Mouse (Mus musculus) midbrain, postnatal 0 days (tissue): ENCODE measurements around the gene Scimp. TPM values are rescaled to one million over a fixed set of nuclear protein-coding genes. Genes with fewer than 3 reads are reported as not detected.

ENCODE experiments used
- ATAC-seq: fragments of 200-750 bp; cut with Nextera tagmentation; 2 replicates; pipeline ENCODE4 v1.8.0; 2017; ENCODE audit warnings: moderate number of reproducible peaks, mild to moderate bottlenecking, moderate TSS enrichment, moderate library complexity; ENCODE audit not compliant: low FRiP score
- DNase-seq: peaks from one replicate; pipeline ENCODE4 v3.0.0-alpha.2; 2015; ENCODE audit warnings: low spot score
- H3K27ac ChIP-seq: fragments of 300-500 bp; sonication (generic); 2 replicates; pipeline ENCODE4 v1.5.1; 2014; ENCODE audit warnings: low read depth, mild to moderate bottlenecking, low read length, mixed read lengths
- H3K27me3 ChIP-seq: fragments of 300-500 bp; sonication (generic); 2 replicates; pipeline ENCODE4 v1.6.1; 2014; ENCODE audit warnings: low read length, control low read depth, mixed read lengths; ENCODE audit not compliant: insufficient read depth
- H3K36me3 ChIP-seq: fragments of 300-500 bp; sonication (generic); 2 replicates; pipeline ENCODE4 v1.6.1; 2014; ENCODE audit warnings: low read length, control low read depth, mixed read lengths; ENCODE audit not compliant: insufficient read depth
- H3K4me1 ChIP-seq: fragments of 300-500 bp; sonication (generic); 2 replicates; pipeline ENCODE4 v1.6.1; 2014; ENCODE audit warnings: mild to moderate bottlenecking, control low read depth, antibody characterized with exemption, low read length, mixed read lengths; ENCODE audit not compliant: insufficient read depth
- H3K4me2 ChIP-seq: fragments of 300-500 bp; sonication (generic); 2 replicates; pipeline ENCODE4 v1.6.1; 2014; ENCODE audit warnings: low read depth, mild to moderate bottlenecking, low read length, mixed read lengths; ENCODE audit not compliant: poor library complexity, severe bottlenecking
- H3K4me3 ChIP-seq: fragments of 300-500 bp; sonication (generic); 2 replicates; pipeline ENCODE4 v1.5.1; 2014; ENCODE audit warnings: low read depth, mild to moderate bottlenecking, low read length, moderate library complexity
- H3K9ac ChIP-seq: fragments of 300-500 bp; sonication (generic); replicated peaks from 2 replicates; pipeline ENCODE4 v1.6.1; 2014; ENCODE audit warnings: mild to moderate bottlenecking, low read length, moderate library complexity, mixed read lengths; ENCODE audit not compliant: poor library complexity, severe bottlenecking
- H3K9me3 ChIP-seq: fragments of 300-500 bp; sonication (generic); 2 replicates; pipeline ENCODE4 v1.6.1; 2016; ENCODE audit warnings: low read length, control low read depth
- CTCF ChIP-seq: IDR thresholded peaks from 2 replicates; pipeline ENCODE4 v1.5.1; 2016; ENCODE audit warnings: antibody characterized with exemption, mild to moderate bottlenecking
- WGBS: fragments of 180-500 bp; shearing (Covaris S2); extraction: QIAGEN DNeasy Blood & Tissue Kit; methylation state at CpG from one replicate; pipeline ENCODE4 v1.1.7; 2014; 5-methylcytosine and 5-hydroxymethylcytosine counted together
- polyA plus RNA-seq: library from polyadenylated mRNA; unstranded; fragments of >200 nt; fragmentation: Nextera tagmentation; extraction: Ambion mirVana; gene quantifications from 2 replicates; pipeline ENCODE4 v1.2.1, GENCODE M21; 2015
- total RNA-seq: library from RNA; depleted of rRNA; stranded (reverse); fragments of >200 nt; gene quantifications from 2 replicates; pipeline ENCODE4 v1.2.3, GENCODE M21; 2014

The Scimp gene
- total and polyA plus RNA-seq, 2 experiments from 2014 or later = not detected

- Histone ChIP-seq H3K4me1 (no peaks in the 10 kb centered on the region), H3K9me3 (no peaks in the 10 kb centered on the region), H3K27me3 (no peaks in the 10 kb centered on the region), H3K4me3 (no peak overlapping the region), H3K27ac (no peak overlapping the region), H3K4me2 (no peak overlapping the region), H3K9ac (no peak overlapping the region), H3K36me3 (no peaks in the 10 kb centered on the region)
- 77% methylated on average over 3 of the region's 3 CpGs for WGBS
- ATAC-seq (no peak), DNase-seq (no peak)
- no peak for TF ChIP-seq CTCF
These were observed 4.3 kb downstream of the Scimp start for GRCm38 (mm10) chr11:70808101-70808500.

DNA sequence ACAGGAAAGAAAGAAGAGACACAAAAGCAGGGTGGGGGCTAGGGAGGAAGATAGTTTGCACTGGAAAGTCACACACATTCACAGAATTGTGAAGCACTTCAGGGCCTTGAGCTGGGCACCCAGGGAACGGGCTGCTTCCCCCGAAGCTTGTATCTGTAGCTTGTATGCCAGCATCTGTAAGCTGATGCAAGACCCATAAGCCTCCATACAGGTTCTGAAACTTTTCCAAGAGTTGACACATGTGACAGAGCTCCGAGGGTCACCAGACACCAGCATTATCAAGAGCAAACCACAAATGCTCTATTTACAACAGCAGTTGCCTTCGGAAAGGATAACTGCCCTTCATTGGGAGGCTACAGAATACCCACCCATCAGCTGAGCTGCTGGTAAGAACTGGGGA is 4.8 kb downstream of the Scimp start:
- 90% methylated on average over 4 of the region's 4 CpGs for WGBS
- ATAC-seq (no peak), DNase-seq (no peak)
- TF ChIP-seq CTCF = no peak
- H3K4me1 ChIP-seq = no peaks in the 10 kb centered on the region
- no peaks in the 10 kb centered on the region for H3K9me3 ChIP-seq
- H3K36me3 ChIP-seq = no peaks in the 10 kb centered on the region
- no peak overlapping the region for H3K4me3 ChIP-seq
- H3K27me3 ChIP-seq = no peaks in the 10 kb centered on the region
- H3K4me2 ChIP-seq = no peak overlapping the region
- H3K27ac ChIP-seq = no peak overlapping the region
- no peak overlapping the region for H3K9ac ChIP-seq

- Histone ChIP-seq H3K27ac (no peak overlapping the region), H3K27me3 (no peaks in the 10 kb centered on the region), H3K4me2 (no peak overlapping the region), H3K4me3 (no peak overlapping the region), H3K4me1 (no peaks in the 10 kb centered on the region), H3K9ac (no peak overlapping the region), H3K9me3 (no peaks in the 10 kb centered on the region), H3K36me3 (no peaks in the 10 kb centered on the region)
- 81% methylated on average over 4 of the region's 4 CpGs for WGBS
- no peak for DNase-seq
- no peak for TF ChIP-seq CTCF
- ATAC-seq = no peak
These were observed 5.7 kb downstream of the Scimp start for GRCm38 (mm10) chr11:70806697-70807096.

GRCm38 (mm10) chr11:70805641-70806175 is 6.7 kb downstream of the Scimp start:
- H3K27me3 ChIP-seq = no peaks in the 10 kb centered on the region
- no peak for TF ChIP-seq CTCF
- WGBS = 79% methylated on average over 8 of the region's 8 CpGs

DNA sequence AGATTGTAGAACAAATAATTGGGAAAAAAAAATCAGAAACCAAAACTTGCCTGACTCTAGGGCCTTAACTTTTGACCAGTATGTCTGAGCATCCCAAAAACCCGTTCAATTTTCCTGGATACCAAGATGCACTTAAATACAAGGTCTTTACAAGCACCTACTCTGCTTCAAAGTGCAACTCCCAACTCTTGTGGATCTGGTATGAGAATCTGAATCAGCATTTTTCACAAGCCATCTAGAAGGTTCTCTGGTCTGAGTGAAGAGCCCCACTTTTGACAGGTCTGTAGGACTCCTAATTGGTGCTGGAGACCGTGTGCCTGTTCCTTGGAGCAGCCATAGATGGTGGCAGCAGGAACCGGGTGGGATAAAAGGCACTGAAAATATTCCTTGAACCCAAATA is 8.0 kb downstream of the Scimp start:
- Histone ChIP-seq H3K4me2 (no peak overlapping the region), H3K9ac (no peak overlapping the region), H3K27ac (no peak overlapping the region), H3K36me3 (no peaks in the 10 kb centered on the region), H3K27me3 (no peaks in the 10 kb centered on the region), H3K4me3 (no peak overlapping the region), H3K9me3 (no peaks in the 10 kb centered on the region), H3K4me1 (no peaks in the 10 kb centered on the region)
- ATAC-seq (no peak), DNase-seq (no peak)
- no peak for TF ChIP-seq CTCF
- 79% methylated on average over 3 of the region's 3 CpGs for WGBS

More at GRCm38 (mm10) chr11:70805641-70806175, 6.7 kb downstream of the Scimp start:
- no peak for ATAC-seq
- Histone ChIP-seq H3K27ac (no peak overlapping the region), H3K36me3 (no peaks in the 10 kb centered on the region), H3K9me3 (no peaks in the 10 kb centered on the region), H3K9ac (no peak overlapping the region), H3K4me1 (no peaks in the 10 kb centered on the region), H3K4me3 (no peak overlapping the region), H3K4me2 (no peak overlapping the region)
- no peak for DNase-seq

DNA sequence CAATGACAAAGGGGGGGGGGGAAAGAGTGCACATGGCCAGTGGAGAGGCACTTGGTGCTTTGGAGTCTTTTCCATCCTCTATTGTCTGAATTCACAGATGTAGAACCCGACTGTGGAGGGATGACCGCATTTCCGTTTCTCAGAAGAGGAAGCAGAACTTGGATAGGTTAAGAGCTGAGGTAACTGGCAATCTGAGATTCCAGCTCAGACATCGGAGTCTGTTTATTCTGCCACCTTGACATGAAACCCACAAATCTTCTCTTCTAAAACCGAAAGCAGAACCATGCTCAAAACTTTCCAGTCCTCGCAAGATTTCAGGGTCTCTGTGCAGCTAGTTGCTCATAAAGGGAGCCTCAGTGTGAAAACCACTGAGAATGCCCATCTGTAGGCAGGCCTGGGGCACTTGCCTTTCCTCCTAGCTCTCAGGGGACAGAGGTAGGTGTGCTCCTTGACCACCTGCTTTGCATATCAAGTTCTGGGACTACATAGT is 8.6 kb downstream of the Scimp start:
- H3K4me2 ChIP-seq = no peak overlapping the region
- no peak overlapping the region for H3K9ac ChIP-seq
- no peak overlapping the region for H3K4me3 ChIP-seq
- DNase-seq (no peak), ATAC-seq (no peak)
- WGBS = 82% methylated on average over 6 of the region's 6 CpGs
- H3K27ac ChIP-seq = no peak overlapping the region
- no peaks in the 10 kb centered on the region for H3K4me1 ChIP-seq
- H3K27me3 ChIP-seq = no peaks in the 10 kb centered on the region
- no peak for TF ChIP-seq CTCF
- no peaks in the 10 kb centered on the region for H3K9me3 ChIP-seq
- H3K36me3 ChIP-seq = no peaks in the 10 kb centered on the region
